Mouse (Mus musculus) forebrain, embryonic 11.5 days (tissue): Measurements from ENCODE around the gene Cep104. TPM values are rescaled to one million over a fixed set of nuclear protein-coding genes. Genes with fewer than 3 reads are reported as not detected.
A peak's percentile ranks its signal among the peaks of the same experiment; 100 is the strongest.

Experiments used
- ATAC-seq: fragments of 200-750 bp; cut with Nextera tagmentation; replicated peaks from 2 replicates; pipeline ENCODE4 v1.8.0; 2017; ENCODE audit warnings: moderate TSS enrichment; ENCODE audit not compliant: low FRiP score
- DNase-seq: peaks from one replicate; pipeline ENCODE4 v3.0.0-alpha.2; 2017; ENCODE audit warnings: low spot score
- H3K27ac ChIP-seq: fragments of 300-500 bp; sonication (generic); 2 replicates; pipeline ENCODE4 v1.5.1; 2014; ENCODE audit warnings: low read depth, low read length
- H3K27me3 ChIP-seq: fragments of 300-500 bp; sonication (generic); 2 replicates; pipeline ENCODE4 v1.6.1; 2014; ENCODE audit warnings: mild to moderate bottlenecking, low read length, mixed read lengths; ENCODE audit not compliant: control insufficient read depth, insufficient read depth
- H3K36me3 ChIP-seq: fragments of 300-500 bp; sonication (generic); 2 replicates; pipeline ENCODE4 v1.6.1; 2014; ENCODE audit warnings: mild to moderate bottlenecking, low read length, moderate library complexity, mixed read lengths; ENCODE audit not compliant: control insufficient read depth, insufficient read depth
- H3K4me1 ChIP-seq: fragments of 300-500 bp; sonication (generic); replicated peaks from 2 replicates; pipeline ENCODE4 v1.6.1; 2014; ENCODE audit warnings: low read length, mixed read lengths; ENCODE audit not compliant: control insufficient read depth, insufficient read depth
- H3K4me2 ChIP-seq: fragments of 300-500 bp; sonication (generic); 2 replicates; pipeline ENCODE4 v1.6.1; 2014; ENCODE audit warnings: low read depth, mild to moderate bottlenecking, low read length, moderate library complexity, mixed read lengths; ENCODE audit not compliant: severe bottlenecking
- H3K4me3 ChIP-seq: fragments of 300-500 bp; sonication (generic); 2 replicates; pipeline ENCODE4 v1.5.1; 2014; ENCODE audit warnings: low read depth, low read length
- H3K9ac ChIP-seq: fragments of 300-500 bp; sonication (generic); 2 replicates; pipeline ENCODE4 v1.6.1; 2014; ENCODE audit warnings: low read length
- H3K9me3 ChIP-seq: fragments of 300-500 bp; sonication (generic); 2 replicates; pipeline ENCODE4 v1.6.1; 2016; ENCODE audit warnings: low read length, mixed read lengths; ENCODE audit not compliant: control insufficient read depth
- WGBS: fragments of 180-500 bp; shearing (Covaris S2); extraction: QIAGEN DNeasy Blood & Tissue Kit; methylation state at CpG from one replicate; pipeline ENCODE4 v1.1.7; 2014; 5-methylcytosine and 5-hydroxymethylcytosine counted together
- polyA plus RNA-seq: library from polyadenylated mRNA; unstranded; fragments of >200 nt; fragmentation: Nextera tagmentation; extraction: Ambion mirVana; gene quantifications from 2 replicates; pipeline ENCODE4 v1.2.1, GENCODE M21; 2014

Gene Cep104
- 22.6 and 24.9 TPM in 2 replicates for polyA plus RNA-seq

DNA sequence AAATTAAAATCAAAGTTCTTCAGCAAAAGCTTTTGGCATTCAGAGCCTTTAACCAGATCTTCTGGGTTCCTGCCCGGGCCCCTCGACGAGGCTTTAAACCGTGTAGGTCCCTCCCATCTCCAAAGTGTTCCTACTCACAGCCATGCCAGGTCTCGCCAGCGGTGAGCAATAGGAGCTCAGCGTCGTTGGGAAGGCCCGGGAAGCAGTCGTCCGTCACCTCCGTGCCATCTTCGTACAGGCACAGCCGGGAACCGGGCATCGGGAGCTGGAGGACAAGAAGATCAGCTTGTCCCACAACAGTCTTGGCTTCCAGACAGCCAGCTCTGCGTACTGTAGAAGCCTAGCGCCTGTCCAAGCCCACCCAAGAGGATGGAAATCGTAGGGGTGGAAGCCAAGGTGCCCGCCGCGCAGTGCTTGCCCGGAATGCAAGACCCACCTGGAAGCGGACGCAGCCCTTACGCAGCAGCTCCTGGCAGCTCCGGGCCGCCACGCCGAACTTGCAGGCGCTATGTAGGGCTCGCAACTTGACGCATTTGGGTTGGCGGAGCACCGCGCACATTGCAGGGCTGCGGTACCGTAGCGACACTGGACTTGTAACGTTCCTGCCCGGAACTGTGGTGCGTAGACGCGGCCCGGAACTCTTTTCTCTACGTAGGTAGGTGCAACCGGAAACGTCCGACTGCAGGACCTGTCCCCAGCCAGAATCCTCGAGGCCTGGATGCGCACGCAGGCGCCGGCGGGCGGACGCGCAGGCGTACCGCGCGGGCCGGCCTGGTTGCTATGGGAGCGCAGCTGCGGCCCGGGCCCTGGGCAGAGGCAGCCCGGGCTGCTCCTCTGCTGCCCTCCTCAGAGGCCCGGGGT lies at the start of gene Cep104, which contains the start of gene Dffb:
Gene Cep104, plus strand, starts transcription at position 764 of the 861 bp plus-strand sequence.
Gene Dffb, minus strand, starts transcription at position 696 of the 861 bp plus-strand sequence.
- ATAC-seq (peak; percentile 98), DNase-seq (peak; percentile 96)
- Histone ChIP-seq H3K4me1 (peaks cover 2% of the 10 kb centered on the region; the same call in 1 of the 2 replicates), H3K4me2 (peak within 1 kb of the TSS; percentile 93), H3K27me3 (no peaks in the 10 kb centered on the region), H3K36me3 (no peaks in the 10 kb centered on the region; the same call in 1 of the 2 replicates), H3K4me3 (peak within 1 kb of the TSS; percentile 88), H3K27ac (peak within 1 kb of the TSS; percentile 46; the same call in 1 of the 2 replicates), H3K9me3 (no peaks in the 10 kb centered on the region), H3K9ac (peak within 1 kb of the TSS; percentile 92)
- WGBS: 1% methylated on average over 68 of the region's 68 CpGs

DNA sequence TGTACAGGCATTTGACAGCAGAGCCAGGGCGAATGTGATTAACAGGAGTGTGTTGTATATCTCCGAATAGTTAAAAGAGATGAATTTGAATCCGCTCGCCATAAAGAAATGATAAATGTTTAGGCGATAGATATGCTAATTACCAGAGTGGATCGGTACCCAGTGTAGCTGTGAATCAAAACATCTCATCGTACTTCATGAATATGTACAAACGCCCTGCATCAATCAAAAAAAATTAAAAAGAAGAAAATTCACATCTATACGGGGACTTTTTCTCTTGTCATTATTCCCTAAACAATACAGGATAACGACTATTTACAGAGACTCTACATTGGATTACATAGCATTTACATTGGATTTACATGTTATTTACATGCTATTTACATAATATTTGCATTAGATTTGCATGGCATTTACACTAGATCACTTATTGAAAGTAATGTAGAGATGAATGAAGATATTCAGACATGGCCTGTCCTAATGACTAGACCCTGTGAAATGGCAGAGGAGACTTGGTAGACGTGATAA lies 46.2 kb upstream of the Cep104 start:
- DNase-seq: no peak
- no peaks in the 10 kb centered on the region for H3K9me3 ChIP-seq
- H3K36me3 ChIP-seq: no peaks in the 10 kb centered on the region
- no peak overlapping the region for H3K4me2 ChIP-seq
- no peak overlapping the region for H3K4me3 ChIP-seq
- H3K27me3 ChIP-seq: no peaks in the 10 kb centered on the region
- no peak overlapping the region for H3K9ac ChIP-seq
- H3K4me1 ChIP-seq: no peaks in the 10 kb centered on the region
- no peak overlapping the region for H3K27ac ChIP-seq
- ATAC-seq: no peak
- WGBS: 66% methylated on average over 11 of the region's 11 CpGs

DNA sequence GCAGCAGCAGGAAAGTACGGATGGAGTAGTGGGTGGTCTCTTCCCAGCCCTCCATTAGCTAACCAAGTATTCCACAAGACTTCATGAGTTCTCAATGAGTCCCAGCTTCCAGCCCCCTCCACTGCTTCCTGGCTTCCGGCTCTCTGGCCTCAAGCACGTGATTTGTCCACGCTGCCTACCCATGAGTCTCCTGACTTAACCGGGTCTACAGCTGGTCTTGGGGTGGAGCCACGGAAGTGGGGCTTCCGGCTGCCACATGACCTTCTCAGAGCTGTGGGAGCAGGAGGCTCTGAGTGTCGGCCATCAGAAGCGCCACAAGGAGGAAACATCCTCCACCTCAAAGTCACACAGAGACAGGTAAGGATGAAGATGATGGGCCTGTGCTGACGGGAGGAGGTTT lies 45.6 kb upstream of the Cep104 start:
- Histone ChIP-seq H3K36me3 (no peaks in the 10 kb centered on the region), H3K4me1 (no peaks in the 10 kb centered on the region), H3K4me2 (no peak overlapping the region), H3K27me3 (no peaks in the 10 kb centered on the region), H3K9me3 (no peaks in the 10 kb centered on the region), H3K4me3 (no peak overlapping the region), H3K9ac (no peak overlapping the region), H3K27ac (no peak overlapping the region)
- no peak for DNase-seq
- WGBS: 73% methylated on average over 10 of the region's 10 CpGs
- ATAC-seq: no peak

DNA sequence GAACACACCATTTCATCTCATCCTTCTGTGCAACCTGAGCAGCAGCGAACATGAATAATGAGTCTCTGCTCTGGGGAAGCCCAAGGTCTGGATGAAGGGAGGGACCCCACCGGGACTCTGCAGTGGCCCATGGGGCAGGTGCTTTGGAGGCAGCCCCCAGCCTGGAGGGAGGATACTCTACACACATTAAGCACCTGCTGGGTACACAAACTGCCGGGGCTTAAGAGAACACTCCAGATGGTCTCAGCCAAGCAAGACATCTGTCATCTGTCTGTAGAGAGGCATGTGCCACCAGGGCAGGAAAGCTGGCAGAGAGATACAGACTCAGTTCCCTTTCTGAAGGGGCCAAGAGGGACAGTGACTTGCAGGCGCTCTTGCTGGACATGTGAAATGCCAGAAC lies 45.1 kb upstream of the Cep104 start:
- Histone ChIP-seq H3K4me2 (no peak overlapping the region), H3K9ac (no peak overlapping the region), H3K4me1 (no peaks in the 10 kb centered on the region), H3K27ac (no peak overlapping the region), H3K27me3 (no peaks in the 10 kb centered on the region), H3K36me3 (no peaks in the 10 kb centered on the region), H3K4me3 (no peak overlapping the region), H3K9me3 (no peaks in the 10 kb centered on the region)
- 83% methylated on average over 4 of the region's 4 CpGs for WGBS
- ATAC-seq: no peak
- DNase-seq: no peak

DNA sequence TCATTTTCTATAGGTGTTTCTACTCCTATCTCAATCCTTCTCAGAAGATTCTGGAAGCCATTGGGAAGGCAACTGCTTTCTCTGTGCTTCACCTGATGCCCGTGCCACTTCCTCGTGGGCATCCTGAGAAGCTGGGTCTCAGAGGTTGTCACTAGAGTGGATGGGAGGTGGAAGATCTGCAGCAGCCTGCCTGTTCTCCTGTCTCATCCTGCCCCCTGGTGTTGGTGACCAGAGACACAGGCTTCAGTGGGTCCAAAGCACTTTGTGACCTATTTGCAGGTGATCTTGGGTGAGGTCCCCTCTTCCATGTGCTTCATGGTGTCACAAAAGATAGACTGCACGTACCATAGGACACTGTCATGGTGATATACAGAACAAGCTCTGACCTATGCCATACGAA lies 31.8 kb upstream of the Cep104 start:
- ATAC-seq (no peak), DNase-seq (peak; percentile 59)
- H3K27ac ChIP-seq: no peak overlapping the region
- no peaks in the 10 kb centered on the region for H3K27me3 ChIP-seq
- H3K9ac ChIP-seq: no peak overlapping the region
- 72% methylated on average over 4 of the region's 4 CpGs for WGBS
- no peaks in the 10 kb centered on the region for H3K9me3 ChIP-seq
- no peaks in the 10 kb centered on the region for H3K4me1 ChIP-seq
- no peaks in the 10 kb centered on the region for H3K36me3 ChIP-seq
- no peak overlapping the region for H3K4me2 ChIP-seq
- H3K4me3 ChIP-seq: no peak overlapping the region

DNA sequence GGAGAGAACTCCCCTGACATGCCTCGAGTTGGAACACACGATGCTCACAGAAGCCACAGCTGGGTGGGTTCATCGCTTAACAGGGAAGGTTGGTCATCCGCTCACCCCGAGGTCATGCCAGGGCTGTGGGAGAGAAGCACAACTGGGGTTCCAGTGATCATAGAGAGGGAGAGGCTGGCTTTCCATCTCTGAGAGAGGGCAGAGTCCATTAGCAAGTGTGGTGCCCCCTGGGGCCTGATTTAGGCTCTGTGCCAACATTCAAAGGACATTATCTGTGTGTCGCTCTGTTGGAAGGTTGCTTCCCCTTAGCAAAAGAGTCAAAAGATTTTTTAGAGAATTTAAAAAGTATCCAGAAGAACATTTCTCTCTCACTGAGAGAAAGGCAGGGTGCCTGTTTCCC lies 30.7 kb upstream of the Cep104 start:
- H3K4me1 ChIP-seq: no peaks in the 10 kb centered on the region
- H3K36me3 ChIP-seq: no peaks in the 10 kb centered on the region
- no peak overlapping the region for H3K4me3 ChIP-seq
- DNase-seq (no peak), ATAC-seq (no peak)
- no peak overlapping the region for H3K4me2 ChIP-seq
- no peak overlapping the region for H3K27ac ChIP-seq
- 69% methylated on average over 6 of the region's 6 CpGs for WGBS
- no peaks in the 10 kb centered on the region for H3K9me3 ChIP-seq
- no peaks in the 10 kb centered on the region for H3K27me3 ChIP-seq
- no peak overlapping the region for H3K9ac ChIP-seq

DNA sequence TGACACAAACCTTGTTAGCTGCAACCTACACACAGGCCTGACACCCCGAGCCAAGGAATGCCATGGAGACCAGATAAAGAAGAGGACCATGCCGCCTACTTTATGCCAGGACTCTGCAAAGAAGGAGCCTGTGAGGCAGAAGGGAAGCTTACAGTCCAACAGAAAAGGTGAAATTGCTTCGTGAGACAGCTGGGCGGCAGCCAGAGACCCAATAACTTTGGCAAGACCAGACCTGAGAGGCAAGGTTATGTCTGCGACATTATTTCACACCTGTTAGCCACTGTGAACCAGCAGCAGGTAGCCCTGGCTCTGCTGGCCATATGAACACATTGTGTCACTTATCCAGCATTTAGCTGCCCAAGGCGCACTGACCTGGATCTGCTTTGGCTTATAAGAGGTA lies 29.3 kb upstream of the Cep104 start:
- H3K4me3 ChIP-seq: no peak overlapping the region
- H3K9ac ChIP-seq: no peak overlapping the region
- no peaks in the 10 kb centered on the region for H3K4me1 ChIP-seq
- H3K36me3 ChIP-seq: no peaks in the 10 kb centered on the region
- H3K4me2 ChIP-seq: no peak overlapping the region
- H3K27me3 ChIP-seq: no peaks in the 10 kb centered on the region
- H3K27ac ChIP-seq: no peak overlapping the region
- no peaks in the 10 kb centered on the region for H3K9me3 ChIP-seq
- no peak for DNase-seq
- ATAC-seq: no peak
- WGBS: 85% methylated on average over 6 of the region's 6 CpGs

DNA sequence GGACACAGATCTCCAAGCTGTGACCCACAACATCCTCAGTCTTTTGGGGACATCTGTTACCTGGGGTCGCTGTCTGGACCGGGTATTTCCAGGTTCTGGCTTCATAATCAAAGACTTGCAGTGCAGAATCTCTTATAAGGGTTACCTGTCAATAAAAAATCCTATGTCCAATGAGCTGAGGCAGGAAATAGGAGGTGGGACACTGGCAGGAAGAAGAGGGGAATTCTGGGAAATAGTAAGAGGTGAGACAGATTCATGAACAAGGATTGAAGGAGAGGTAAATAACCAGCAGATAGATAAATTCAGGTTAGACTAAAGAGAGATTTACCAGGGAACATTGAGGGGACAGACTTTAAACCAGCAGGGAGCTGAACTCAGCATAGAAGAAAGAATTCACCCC lies 24.6 kb upstream of the Cep104 start:
- Histone ChIP-seq H3K27me3 (peaks cover 3% of the 10 kb centered on the region; the same call in 1 of the 2 replicates), H3K9ac (no peak overlapping the region), H3K36me3 (no peaks in the 10 kb centered on the region), H3K9me3 (no peaks in the 10 kb centered on the region), H3K4me2 (no peak overlapping the region), H3K27ac (no peak overlapping the region), H3K4me3 (no peak overlapping the region), H3K4me1 (no peaks in the 10 kb centered on the region)
- no peak for DNase-seq
- WGBS: 60% methylated on average over 2 of the region's 2 CpGs
- ATAC-seq: no peak
